Mouse (Mus musculus): ENCODE results near the gene Syne1. TPM values are rescaled to one million over a fixed set of nuclear protein-coding genes. Genes with fewer than 3 reads are reported as not detected.

Gene Syne1
- 15.1 and 18.3 TPM in 2 replicates for total RNA-seq (2021)
- long read RNA-seq, experiment 1, partial matches to known transcripts = 0 of 1 reads
- long read RNA-seq, experiment 1, other reads (novel, unspliced or antisense) = 1 of 1 reads
- long read RNA-seq, experiment 2, partial matches to known transcripts = 0 of 4 reads
- long read RNA-seq, experiment 2, other reads (novel, unspliced or antisense) = 3 of 4 reads

- DNase-seq = no peak
These were observed at the start of gene Syne1 for GRCm38 (mm10) chr10:5551382-5551781. Gene Syne1 (minus strand): TSS chr10:5551482.

GRCm38 (mm10) chr10:5600123-5600522 is 48.8 kb upstream of the Syne1 start:
- DNase-seq = peak; percentile 74

- DNase-seq = no peak
These were observed 45.3 kb upstream of the Syne1 start for GRCm38 (mm10) chr10:5596559-5596958.

GRCm38 (mm10) chr10:5594457-5594856 is 43.2 kb upstream of the Syne1 start:
- no peak for DNase-seq

GRCm38 (mm10) chr10:5593464-5593863 is 42.2 kb upstream of the Syne1 start, which contains the start of gene Myct1:
Gene Myct1 (plus strand): TSS chr10:5593775.
- no peak for DNase-seq

GRCm38 (mm10) chr10:5591996-5592395 is 40.7 kb upstream of the Syne1 start:
- DNase-seq = no peak

GRCm38 (mm10) chr10:5591061-5591460 is 39.8 kb upstream of the Syne1 start:
- DNase-seq = no peak

GRCm38 (mm10) chr10:5573328-5573727 is 22.0 kb upstream of the Syne1 start:
- DNase-seq = no peak

GRCm38 (mm10) chr10:5571332-5571731 is 20.1 kb upstream of the Syne1 start:
- no peak for DNase-seq

GRCm38 (mm10) chr10:5570059-5570458 is 18.8 kb upstream of the Syne1 start:
- DNase-seq = no peak

- no peak for DNase-seq
These were observed 17.7 kb upstream of the Syne1 start for GRCm38 (mm10) chr10:5568991-5569390.

- no peak for DNase-seq
These were observed 10.4 kb upstream of the Syne1 start for GRCm38 (mm10) chr10:5561706-5562105.

GRCm38 (mm10) chr10:5560526-5560925 is 9.2 kb upstream of the Syne1 start:
- DNase-seq = no peak

GRCm38 (mm10) chr10:5558808-5559207 is 7.5 kb upstream of the Syne1 start:
- no peak for DNase-seq

- peak; percentile 14 for DNase-seq
These were observed 3.7 kb upstream of the Syne1 start for GRCm38 (mm10) chr10:5554941-5555340.

GRCm38 (mm10) chr10:5550168-5551021 is 887 bp downstream of the Syne1 start:
- DNase-seq = peak; percentile 65

- no peak for DNase-seq
These were observed 1.5 kb downstream of the Syne1 start for GRCm38 (mm10) chr10:5549871-5550167.

- DNase-seq = no peak
These were observed 2.6 kb downstream of the Syne1 start for GRCm38 (mm10) chr10:5548651-5549050.

GRCm38 (mm10) chr10:5547769-5548168 is 3.5 kb downstream of the Syne1 start:
- DNase-seq = no peak

GRCm38 (mm10) chr10:5546428-5546827 is 4.9 kb downstream of the Syne1 start:
- no peak for DNase-seq

- no peak for DNase-seq
These were observed 23.0 kb downstream of the Syne1 start for GRCm38 (mm10) chr10:5528284-5528683.

GRCm38 (mm10) chr10:5527634-5528033 is 23.6 kb downstream of the Syne1 start:
- DNase-seq = peak; percentile 8

- no peak for DNase-seq
These were observed 28.4 kb downstream of the Syne1 start for GRCm38 (mm10) chr10:5522904-5523303.

GRCm38 (mm10) chr10:5522276-5522675 is 29.0 kb downstream of the Syne1 start:
- DNase-seq = no peak
